Mouse (Mus musculus): ENCODE measurements around the gene A4galt. TPM values are rescaled to one million over a fixed set of nuclear protein-coding genes. Genes with fewer than 3 reads are reported as not detected.

Gene A4galt
- total RNA-seq, 2 experiments from 2014 or later: 5.5 to 8.6 TPM

Other genes with a start within 250 kb of the A4galt start
- 1 to 10 TPM; 3.2 to 4.1 TPM for gene Nfam1, start 218.5 kb downstream of the A4galt start, total RNA-seq (2021)
- 10 to 100 TPM; 47.9 to 53.1 TPM for gene Serhl, start 162.3 kb downstream of the A4galt start, total RNA-seq (2021)
- gene Rrp7a, start 129.0 kb downstream of the A4galt start, total RNA-seq (2021): 100 to 1,000 TPM; 111 to 113 TPM
- 100 to 1,000 TPM in 1 of 2 experiments, 10 to 100 TPM in 1; 86.0 to 105 TPM for gene Poldip3, start 102.4 kb downstream of the A4galt start, total RNA-seq (2021)
- gene Cyb5r3, start 79.2 kb downstream of the A4galt start, total RNA-seq (2021): 100 to 1,000 TPM; 248 to 351 TPM
- 10 to 100 TPM; 22.1 to 24.5 TPM for gene Arfgap3, start 98.5 kb upstream of the A4galt start, total RNA-seq (2021)
- 10 to 100 TPM; 88.9 to 94.8 TPM for gene Pacsin2, start 212.8 kb upstream of the A4galt start, total RNA-seq (2021)

Measured in adrenal gland, adult 18-20 months (tissue).